Comparison of ENCODE assay signal across 25 mouse cellular contexts in genomic region chr10:120522959-120523358, GRCm38 (mm10). TPM values are rescaled to one million over a fixed set of nuclear protein-coding genes. Genes with fewer than 3 reads are reported as not detected.
DNase-seq lines count a peak whose midpoint lies in the region; ATAC-seq and TF ChIP-seq lines count a peak whose summit lies in the region.
"Had no signal": no experiment of that assay in that cellular context is flagged by ENCODE, and none has a peak within 500 bp of the region (broad histone marks: within the 10 kb centered on the region; RNA-seq: fewer than 3 reads in every experiment).

No protein-coding gene starts in this region.

- H3K4me1 ChIP-seq in ES-Bruce4 (ENCODE audit: control insufficient read depth, insufficient read depth, low read length), result no peaks in the 10 kb centered on the region
- H3K4me1 ChIP-seq: embryonic facial prominence, embryonic 15.5 days; forebrain, embryonic 15.5 days; heart, embryonic 15.5 days; hindbrain, embryonic 13.5 days; intestine, embryonic 15.5 days had no signal

- ATAC-seq in granulocyte monocyte progenitor cell, adult 5-6 weeks (replicated peaks; ENCODE audit: poor library complexity, severe bottlenecking), result peak; percentile 92
- ATAC-seq: activated CD4-positive, CD25-positive, alpha-beta regulatory T cell, adult 4 months; forebrain, embryonic 15.5 days; hindbrain, postnatal 0 days; intestine, embryonic 15.5 days had no signal

- DNase-seq in 416B (ENCODE audit: low read depth), result peak; percentile 36
- DNase-seq in WW6 (ENCODE audit: low read depth, low spot score), result peak; percentile 58
- DNase-seq in right cerebral cortex, postnatal 14 days, result no peak
- no peak for DNase-seq in frontal cortex, postnatal 25 days (ENCODE audit: low spot score in 2 of 2)
- DNase-seq in layer of hippocampus, adult 2 months (ENCODE audit: low spot score in 2 of 2), result no peak
- DNase-seq: adrenal gland, postnatal 14 days; cerebellum, adult 18-20 months; cerebellum, postnatal 10 days; embryo, embryonic 11 days; gastrocnemius, postnatal 14 days; heart, adult 18-20 months; heart, postnatal 14 days; kidney, adult 2 months had no signal

- H3K27me3 ChIP-seq in ES-Bruce4 (ENCODE audit: control insufficient read depth, insufficient read depth, low read length, poor library complexity, severe bottlenecking), result no peaks in the 10 kb centered on the region
- H3K27me3 ChIP-seq: embryonic facial prominence, embryonic 15.5 days; forebrain, embryonic 15.5 days; heart, embryonic 15.5 days; hindbrain, embryonic 13.5 days; intestine, embryonic 15.5 days had no signal

- no peak overlapping the region for H3K9ac ChIP-seq in ES-Bruce4 (ENCODE audit: low read depth, poor library complexity, severe bottlenecking)
- H3K9ac ChIP-seq: embryonic facial prominence, embryonic 15.5 days; forebrain, embryonic 15.5 days; heart, embryonic 15.5 days; hindbrain, embryonic 13.5 days; intestine, embryonic 15.5 days had no signal

- TF ChIP-seq EP300 in ES-Bruce4 (IDR thresholded peaks at IDR 0.05; ENCODE audit: insufficient read depth, low read depth, low read length), result no peak

- peak overlapping the region; percentile 94 for H3K27ac ChIP-seq in ES-Bruce4 (ENCODE audit: insufficient read depth, low read length)
- H3K27ac ChIP-seq in layer of hippocampus, adult 2 months, result no peak overlapping the region
- H3K27ac ChIP-seq: embryonic facial prominence, embryonic 15.5 days; forebrain, embryonic 10.5 days; forebrain, embryonic 15.5 days; heart, embryonic 15.5 days; hindbrain, embryonic 13.5 days; hindbrain, postnatal 0 days; intestine, embryonic 15.5 days had no signal

- TF ChIP-seq POLR2A in ES-Bruce4 (IDR thresholded peaks at IDR 0.05; ENCODE audit: insufficient read depth, low read length), result no peak

- no peak for TF ChIP-seq CTCF in ES-Bruce4 (IDR thresholded peaks at IDR 0.05; ENCODE audit: low read depth, low read length)
- no peak for TF ChIP-seq CTCF in layer of hippocampus, adult 2 months (conservative IDR thresholded peaks at IDR 0.05)

- no peak overlapping the region for H3K4me3 ChIP-seq in ES-Bruce4 (ENCODE audit: low read depth, low read length)
- no peak overlapping the region for H3K4me3 ChIP-seq in layer of hippocampus, adult 2 months
- H3K4me3 ChIP-seq: embryonic facial prominence, embryonic 15.5 days; erythroblast, embryonic 14.5 days; forebrain, embryonic 10.5 days; forebrain, embryonic 15.5 days; heart, embryonic 15.5 days; hindbrain, embryonic 13.5 days; intestine, embryonic 15.5 days had no signal

- peaks cover 16% of the 10 kb centered on the region for H3K9me3 ChIP-seq in ES-Bruce4 (replicated peaks; ENCODE audit: control insufficient read depth, insufficient read depth, low read length, poor library complexity, severe bottlenecking)
- H3K9me3 ChIP-seq: embryonic facial prominence, embryonic 15.5 days; forebrain, embryonic 15.5 days; heart, embryonic 15.5 days; hindbrain, embryonic 13.5 days; intestine, embryonic 15.5 days had no signal

- H3K36me3 ChIP-seq in ES-Bruce4 (ENCODE audit: control insufficient read depth, insufficient read depth, low read length, poor library complexity, severe bottlenecking), result no peaks in the 10 kb centered on the region
- H3K36me3 ChIP-seq: embryonic facial prominence, embryonic 15.5 days; forebrain, embryonic 10.5 days; forebrain, embryonic 15.5 days; heart, embryonic 15.5 days; hindbrain, embryonic 13.5 days; intestine, embryonic 15.5 days had no signal

RNA-seq across cellular contexts. Expression of gene Hmga2, which starts 46.7 kb away (rescaled TPM):
- polyA plus RNA-seq in ES-Bruce4 (2011; ENCODE audit: insufficient read depth, insufficient read length, low read depth, missing spikeins), result 37.2 and 40.7 TPM in 2 replicates
- total RNA-seq in granulocyte monocyte progenitor cell, adult 5-6 weeks (2014; fragmentation: Nextera tagmentation), result 0.60 and 4.5 TPM in 2 replicates
- 0.15 and 0.78 TPM in 2 replicates for total RNA-seq in granulocyte monocyte progenitor cell, adult 5-6 weeks (2017)
- total RNA-seq in layer of hippocampus, adult 2 months (2021), result under 1 TPM in 1 of 2 experiments, not detected in 1; 0.13 TPM
- total RNA-seq: heart, adult 18-20 months had no signal
- polyA plus RNA-seq: frontal cortex, adult 2 months had no signal

Comparison
In these comparisons a context has a peak if more than half of its experiments do, and no peak if none do; other contexts are left out.
1. DNase-seq: peak in 416B (single experiment) and WW6 (single experiment); none in right cerebral cortex, postnatal 14 days (single experiment), frontal cortex, postnatal 25 days (0 of 2) and layer of hippocampus, adult 2 months (0 of 2).